Mouse (Mus musculus): Measurements from ENCODE around the gene 1700067K01Rik.

DNA sequence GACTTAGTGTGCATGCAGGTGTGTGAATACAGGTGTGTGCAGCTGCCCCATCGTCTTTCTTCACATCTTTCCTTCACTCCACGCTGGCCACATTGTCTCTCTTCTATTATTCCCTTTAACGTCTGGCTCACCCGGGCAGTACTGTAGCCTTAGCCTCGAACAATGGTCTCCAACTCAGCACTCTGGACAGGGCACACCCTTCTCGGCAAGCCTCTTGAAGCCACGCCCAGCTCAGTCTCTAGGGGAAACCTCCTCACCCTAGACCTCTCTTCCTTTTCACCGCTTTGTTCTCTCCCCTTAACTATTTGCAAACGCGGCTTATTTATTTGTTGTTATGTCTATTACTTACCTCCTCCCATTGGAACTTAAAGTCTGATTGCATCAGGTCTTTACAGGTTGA, 26.1 kb downstream of the 1700067K01Rik start:
- TF ChIP-seq POLR2A (IDR thresholded peaks at IDR 0.05; ENCODE audit: insufficient read depth, low read depth, low read length) = no peak
- TF ChIP-seq CTCF (IDR thresholded peaks at IDR 0.05; ENCODE audit: insufficient read depth, low read depth, low read length) = no peak

Measured in olfactory bulb, adult 2 months (tissue).